Mouse (Mus musculus) small intestine, adult 2 months (tissue): ENCODE data around the gene Ikbke. TPM values are rescaled to one million over a fixed set of nuclear protein-coding genes. Genes with fewer than 3 reads are reported as not detected.

Experiments used
- H3K27ac ChIP-seq: fragments of 200-500 bp; 2 replicates; pipeline ENCODE4 v1.5.1; 2012; ENCODE audit warnings: low read depth, low read length, control low read depth, inconsistent platforms; ENCODE audit not compliant: insufficient read depth
- H3K27me3 ChIP-seq: fragments of 200-500 bp; 2 replicates; pipeline ENCODE4 v1.6.1; 2012; ENCODE audit warnings: mild to moderate bottlenecking, moderate library complexity, low read length, inconsistent platforms; ENCODE audit not compliant: control insufficient read depth, insufficient read depth
- H3K36me3 ChIP-seq: fragments of 200-500 bp; 2 replicates; pipeline ENCODE4 v1.6.1; 2012; ENCODE audit warnings: mild to moderate bottlenecking, low read length, control low read depth, inconsistent platforms; ENCODE audit not compliant: control insufficient read depth, insufficient read depth
- H3K4me1 ChIP-seq: fragments of 200-500 bp; 2 replicates; pipeline ENCODE4 v1.6.1; 2012; ENCODE audit warnings: low read length, inconsistent platforms, mixed read lengths; ENCODE audit not compliant: control insufficient read depth, insufficient read depth, insufficient read length
- H3K4me3 ChIP-seq: fragments of 200-500 bp; 2 replicates; pipeline ENCODE4 v1.5.1; 2012; ENCODE audit warnings: low read depth, mild to moderate bottlenecking, control low read depth, inconsistent platforms, low read length, moderate library complexity
- CTCF ChIP-seq: fragments of 200-500 bp; IDR thresholded peaks from 2 replicates; pipeline ENCODE4 v1.5.1; 2012; ENCODE audit warnings: low read depth, mild to moderate bottlenecking, control low read depth, inconsistent platforms, low read length, moderate library complexity, mixed read lengths; ENCODE audit not compliant: insufficient replicate concordance, insufficient read length; ENCODE audit errors: extremely low read depth
- POLR2A ChIP-seq: fragments of 200-500 bp; IDR thresholded peaks from 2 replicates; pipeline ENCODE4 v1.6.1; 2012; ENCODE audit warnings: low read depth, mild to moderate bottlenecking, control low read depth, inconsistent platforms, low read length, moderate library complexity
- WGBS: fragments of 180-500 bp; shearing (Covaris S2); methylation state at CpG from one replicate; pipeline ENCODE4 v1.1.7; 2018; 5-methylcytosine and 5-hydroxymethylcytosine counted together
- polyA plus RNA-seq: library from polyadenylated mRNA; depleted of rRNA; stranded (reverse); fragments of >200 nt; gene quantifications from 2 replicates; pipeline ENCODE4 v1.2.3, GENCODE M21; 2012

The Ikbke gene
- polyA plus RNA-seq, 1 experiment, result 43.9 TPM

DNA sequence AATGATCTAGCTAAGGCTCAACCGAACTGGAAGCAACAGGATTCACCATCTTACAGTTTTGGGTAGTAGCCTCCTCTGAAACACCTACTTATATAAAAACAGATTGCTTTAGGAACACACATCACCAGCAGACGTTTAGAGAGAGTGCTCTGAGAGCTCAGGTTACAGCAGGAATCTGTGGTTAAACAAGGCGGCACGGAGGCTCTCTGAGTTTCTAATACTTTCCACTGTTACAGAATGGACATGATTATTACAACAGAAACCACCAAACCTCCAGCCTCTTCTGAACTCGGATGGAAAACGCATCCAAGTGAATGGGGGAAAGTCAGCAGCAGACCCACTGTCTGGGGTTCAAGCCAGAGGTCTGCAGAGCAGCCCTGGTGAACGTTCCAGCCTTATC, 43.3 kb downstream of the Ikbke start:
- no peak overlapping the region for H3K27ac ChIP-seq
- H3K4me1 ChIP-seq, result no peaks in the 10 kb centered on the region
- WGBS, result 70% methylated on average over 7 of the region's 7 CpGs
- H3K4me3 ChIP-seq, result no peak overlapping the region
- no peak for TF ChIP-seq CTCF
- TF ChIP-seq POLR2A, result no peak
- no peaks in the 10 kb centered on the region for H3K36me3 ChIP-seq
- no peaks in the 10 kb centered on the region for H3K27me3 ChIP-seq

GRCm38 (mm10) chr1:131233527-131233926, 45.9 kb downstream of the Ikbke start:
- 65% methylated on average over 12 of the region's 12 CpGs for WGBS
- no peak for TF ChIP-seq POLR2A
- no peak for TF ChIP-seq CTCF

DNA sequence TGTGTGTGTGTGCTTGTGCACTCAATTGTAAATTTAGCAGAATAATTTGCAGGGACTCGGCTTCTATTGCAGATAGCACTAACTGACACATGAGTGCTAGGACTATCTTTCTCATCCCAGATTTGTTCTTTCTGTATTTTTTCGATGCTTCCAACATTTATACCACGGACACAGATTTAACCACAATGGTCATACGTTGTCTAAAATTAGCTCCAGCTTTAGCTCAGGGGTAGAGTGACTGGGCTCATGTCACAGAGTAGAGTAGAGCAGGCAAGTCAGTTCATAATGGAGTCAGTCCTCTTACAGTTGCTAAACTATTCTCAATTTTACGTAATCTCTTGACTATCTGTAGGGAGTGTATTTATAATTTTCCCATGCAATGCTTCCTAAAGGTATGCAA, 50.7 kb downstream of the Ikbke start:
- no peaks in the 10 kb centered on the region for H3K36me3 ChIP-seq
- no peak overlapping the region for H3K27ac ChIP-seq
- TF ChIP-seq CTCF (no peak), POLR2A (no peak)
- H3K27me3 ChIP-seq, result no peaks in the 10 kb centered on the region
- H3K4me3 ChIP-seq, result no peak overlapping the region
- WGBS, result 71% methylated on average over 5 of the region's 5 CpGs
- H3K4me1 ChIP-seq, result peaks cover 2% of the 10 kb centered on the region

More at GRCm38 (mm10) chr1:131233527-131233926, 45.9 kb downstream of the Ikbke start:
- H3K36me3 ChIP-seq, result no peaks in the 10 kb centered on the region
- no peak overlapping the region for H3K27ac ChIP-seq
- no peaks in the 10 kb centered on the region for H3K4me1 ChIP-seq
- H3K27me3 ChIP-seq, result no peaks in the 10 kb centered on the region
- no peak overlapping the region for H3K4me3 ChIP-seq

DNA sequence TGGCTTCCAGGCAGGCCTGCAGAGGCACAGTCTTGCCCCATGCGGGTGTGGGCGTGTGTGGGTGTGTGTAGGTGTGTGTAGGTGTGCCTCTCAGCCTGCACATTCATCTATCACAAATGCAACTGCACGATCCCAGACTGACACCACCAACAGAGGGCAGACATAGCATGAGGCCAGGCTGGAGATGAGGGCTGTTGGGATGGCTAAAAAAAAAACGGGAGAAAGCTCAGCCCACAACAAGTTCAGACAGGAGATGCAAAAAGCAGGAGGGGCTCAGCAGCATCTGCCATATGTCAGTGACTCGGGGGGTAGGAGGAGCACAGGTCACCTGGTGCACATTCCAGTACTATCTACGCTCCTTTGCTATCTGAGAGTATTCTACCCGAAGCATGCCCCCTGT, 51.2 kb downstream of the Ikbke start:
- WGBS, result 26% methylated on average over 7 of the region's 7 CpGs
- peaks cover 2% of the 10 kb centered on the region for H3K4me1 ChIP-seq
- no peak overlapping the region for H3K4me3 ChIP-seq
- TF ChIP-seq CTCF (no peak; the same call in 1 of the 2 replicates), POLR2A (no peak)
- H3K27ac ChIP-seq, result no peak overlapping the region
- H3K27me3 ChIP-seq, result no peaks in the 10 kb centered on the region
- no peaks in the 10 kb centered on the region for H3K36me3 ChIP-seq

DNA sequence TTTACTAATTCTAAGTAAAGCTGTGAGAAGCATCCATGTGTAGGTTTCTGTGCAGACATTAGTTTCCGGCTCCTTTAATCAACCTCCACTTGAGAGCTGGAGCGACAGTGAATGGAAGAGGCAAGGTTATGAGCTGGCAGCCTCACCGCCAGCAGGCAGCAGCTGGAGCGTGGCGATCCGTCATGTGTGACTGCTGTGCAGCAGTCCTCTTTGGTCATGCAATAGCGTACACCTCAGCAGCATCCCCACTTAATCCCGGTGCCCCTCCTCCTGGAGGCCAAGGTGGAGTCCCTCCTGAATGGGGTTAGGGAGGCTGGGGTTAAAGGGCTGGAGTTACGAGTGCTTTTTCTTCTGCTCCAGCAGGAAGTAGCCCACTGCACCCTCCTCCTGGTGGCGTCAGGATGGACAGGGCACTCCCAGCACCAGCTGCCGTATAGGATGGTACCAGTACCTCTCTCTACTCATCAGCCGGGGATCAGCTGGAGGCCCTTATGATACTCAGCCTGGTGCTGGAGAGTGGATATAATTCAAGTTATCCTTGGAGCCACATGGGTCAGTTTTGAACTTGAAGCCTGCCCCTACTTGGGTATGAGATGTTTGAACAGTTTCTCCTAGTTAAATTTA, 54.4 kb downstream of the Ikbke start:
- H3K4me1 ChIP-seq, result peaks cover 2% of the 10 kb centered on the region
- no peak overlapping the region for H3K4me3 ChIP-seq
- TF ChIP-seq POLR2A (no peak), CTCF (no peak)
- WGBS, result 71% methylated on average over 12 of the region's 12 CpGs
- H3K36me3 ChIP-seq, result no peaks in the 10 kb centered on the region
- H3K27me3 ChIP-seq, result no peaks in the 10 kb centered on the region
- no peak overlapping the region for H3K27ac ChIP-seq

- 84% methylated on average over 2 of the region's 2 CpGs for WGBS
- H3K36me3 ChIP-seq, result no peaks in the 10 kb centered on the region
Observed at GRCm38 (mm10) chr1:131223345-131223744, 56.1 kb downstream of the Ikbke start.

GRCm38 (mm10) chr1:131221822-131222590, 57.4 kb downstream of the Ikbke start:
- Histone ChIP-seq H3K27me3 (no peaks in the 10 kb centered on the region), H3K36me3 (no peaks in the 10 kb centered on the region), H3K27ac (no peak overlapping the region), H3K4me1 (no peaks in the 10 kb centered on the region), H3K4me3 (no peak overlapping the region)
- TF ChIP-seq CTCF, result no peak
- no peak for TF ChIP-seq POLR2A
- 76% methylated on average over 13 of the region's 13 CpGs for WGBS

More at GRCm38 (mm10) chr1:131223345-131223744, 56.1 kb downstream of the Ikbke start:
- no peaks in the 10 kb centered on the region for H3K27me3 ChIP-seq
- no peak for TF ChIP-seq POLR2A
- no peak for TF ChIP-seq CTCF
- H3K27ac ChIP-seq, result no peak overlapping the region
- H3K4me1 ChIP-seq, result peaks cover 2% of the 10 kb centered on the region
- H3K4me3 ChIP-seq, result no peak overlapping the region
